Mouse (Mus musculus): ENCODE measurements around the gene Sv2a.

Sv2a gene

GRCm38 (mm10) chr3:96180727-96181477, at the start of gene Sv2a:
TSS of gene Sv2a (plus strand) at chr3:96181151.
- peak; percentile 90 for DNase-seq (ENCODE audit: low read depth, low spot score)

GRCm38 (mm10) chr3:96132478-96132877, 48.5 kb upstream of the Sv2a start:
- DNase-seq (ENCODE audit: low read depth, low spot score), result no peak

GRCm38 (mm10) chr3:96133327-96133905, 47.5 kb upstream of the Sv2a start:
- DNase-seq (ENCODE audit: low read depth, low spot score), result no peak

- DNase-seq (ENCODE audit: low read depth, low spot score), result no peak
Measured at GRCm38 (mm10) chr3:96135011-96135410, 45.9 kb upstream of the Sv2a start.

- peak; percentile 84 for DNase-seq (ENCODE audit: low read depth, low spot score)
Measured at GRCm38 (mm10) chr3:96147950-96148349, 33.0 kb upstream of the Sv2a start.

GRCm38 (mm10) chr3:96151836-96152235, 29.1 kb upstream of the Sv2a start:
- DNase-seq (ENCODE audit: low read depth, low spot score), result no peak

GRCm38 (mm10) chr3:96152611-96153010, 28.3 kb upstream of the Sv2a start:
- peak; percentile 75 for DNase-seq (ENCODE audit: low read depth, low spot score)

GRCm38 (mm10) chr3:96155501-96155900, 25.4 kb upstream of the Sv2a start:
- DNase-seq (ENCODE audit: low read depth, low spot score), result no peak

- DNase-seq (ENCODE audit: low read depth, low spot score), result no peak
Measured at GRCm38 (mm10) chr3:96159820-96160219, 21.1 kb upstream of the Sv2a start.

GRCm38 (mm10) chr3:96160222-96160802, 20.6 kb upstream of the Sv2a start:
- peak; percentile 96 for DNase-seq (ENCODE audit: low read depth, low spot score)

- peak; percentile 91 for DNase-seq (ENCODE audit: low read depth, low spot score)
Measured at GRCm38 (mm10) chr3:96160803-96161516, 20.0 kb upstream of the Sv2a start.

GRCm38 (mm10) chr3:96161869-96162840, 18.8 kb upstream of the Sv2a start, which contains the start of gene Mtmr11:
TSS of gene Mtmr11 (plus strand) at chr3:96162004.
- DNase-seq (ENCODE audit: low read depth, low spot score), result peak; percentile 59

GRCm38 (mm10) chr3:96163040-96163439, 17.9 kb upstream of the Sv2a start:
- no peak for DNase-seq (ENCODE audit: low read depth, low spot score)

- DNase-seq (ENCODE audit: low read depth, low spot score), result no peak
Measured at GRCm38 (mm10) chr3:96168466-96169158, 12.3 kb upstream of the Sv2a start.

- DNase-seq (ENCODE audit: low read depth, low spot score), result no peak
Measured at GRCm38 (mm10) chr3:96170276-96170675, 10.7 kb upstream of the Sv2a start.

GRCm38 (mm10) chr3:96170976-96171545, 9.9 kb upstream of the Sv2a start:
- no peak for DNase-seq (ENCODE audit: low read depth, low spot score)

GRCm38 (mm10) chr3:96171583-96172196, 9.3 kb upstream of the Sv2a start:
- DNase-seq (ENCODE audit: low read depth, low spot score), result peak; percentile 71

- DNase-seq (ENCODE audit: low read depth, low spot score), result peak; percentile 96
Measured at GRCm38 (mm10) chr3:96172197-96173178, 8.5 kb upstream of the Sv2a start, which contains the start of gene Sf3b4. TSS of gene Sf3b4 (plus strand) at chr3:96172332.

Data from brain, adult 2 months (tissue).